Mouse (Mus musculus) monocyte, adult 5-6 weeks (primary cell): ENCODE results near the gene Gm13199. TPM values are rescaled to one million over a fixed set of nuclear protein-coding genes. Genes with fewer than 3 reads are reported as not detected.

Experiments used
- ATAC-seq: fragments of 153-309, 156-312 bp; replicated peaks from 2 replicates; pipeline ENCODE4 v1.8.0; 2017; ENCODE audit warnings: mild to moderate bottlenecking; ENCODE audit not compliant: low TSS enrichment, insufficient number of reproducible peaks, severe bottlenecking, poor library complexity, low FRiP score
- total RNA-seq: library from RNA; stranded (forward); fragments of 200-1000, 200-491, 200-594 nt; gene quantifications from 3 replicates; pipeline ENCODE4 v1.2.3, GENCODE M21; 2017

Gene Gm13199
- total RNA-seq, 1 experiment from 2014 or later = not detected

GRCm38 (mm10) chr2:5825265-5825913, 37.3 kb downstream of the Gm13199 start:
- ATAC-seq = no peak

DNA sequence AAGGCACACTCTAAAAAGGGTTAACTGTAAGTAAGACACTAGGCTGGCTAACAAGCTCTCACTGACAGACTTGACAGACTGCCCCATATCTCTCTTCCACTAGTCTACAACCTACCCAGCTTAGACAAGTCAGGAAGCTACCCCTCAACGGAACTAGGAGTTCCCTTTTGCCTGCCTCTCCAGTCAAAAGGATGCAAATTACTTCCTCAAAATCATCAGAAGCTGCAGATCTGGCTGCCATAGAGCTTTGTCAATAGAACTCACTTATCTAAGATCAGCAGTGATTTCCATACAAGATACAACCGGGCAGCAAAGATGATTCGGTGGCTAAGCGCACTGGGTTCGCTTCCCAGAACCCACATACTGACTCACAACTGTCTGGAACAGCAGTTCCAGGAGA, 38.0 kb downstream of the Gm13199 start:
- peak; percentile 76; the same call in 1 of the 2 replicates for ATAC-seq

DNA sequence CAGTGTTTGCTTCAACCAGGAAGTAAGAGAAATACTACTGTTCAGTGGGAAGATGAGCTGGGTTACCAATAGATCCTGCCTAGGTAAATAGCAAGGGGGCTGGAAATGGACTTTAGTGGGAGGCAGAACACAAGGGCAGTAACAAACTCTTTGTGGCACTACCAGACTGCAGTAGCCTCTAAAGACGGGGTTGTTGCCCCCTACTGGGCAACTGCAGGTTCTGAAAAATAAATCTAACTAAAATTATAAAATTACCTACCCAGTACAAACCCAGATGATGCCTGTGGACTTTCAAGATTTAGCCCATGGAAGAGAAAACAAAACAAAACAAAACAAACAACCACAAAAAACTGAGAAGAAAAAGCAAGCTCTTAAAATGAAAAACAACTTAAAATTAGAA, 38.5 kb downstream of the Gm13199 start:
- ATAC-seq = 0 out of 2 replicates have a peak, but pooled peaks have one; percentile 49

DNA sequence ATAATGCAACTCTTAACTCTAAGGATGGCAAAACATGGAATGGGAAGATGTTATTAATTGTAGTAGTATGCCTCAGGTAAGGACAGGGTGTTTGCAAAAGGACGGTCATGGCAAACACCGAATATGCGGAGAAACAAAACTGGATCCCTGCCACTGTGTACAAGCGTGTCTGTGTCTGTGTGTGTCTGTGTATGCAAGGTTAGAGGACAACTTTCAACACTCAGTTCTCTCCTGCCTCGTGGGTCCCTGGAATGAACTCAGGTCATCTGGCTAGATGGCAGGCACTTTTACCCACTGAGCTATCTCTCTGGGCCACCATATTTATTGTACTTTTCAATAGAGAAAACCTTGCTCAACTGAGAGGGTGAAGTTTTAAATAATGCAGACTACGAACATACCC, 40.3 kb downstream of the Gm13199 start:
- no peak for ATAC-seq

GRCm38 (mm10) chr2:5821264-5821663, 41.5 kb downstream of the Gm13199 start:
- ATAC-seq = no peak

Other genes with a start within 250 kb of the Gm13199 start
- 24.0 to 36.7 TPM (median 29.4 TPM) in 3 replicates for gene Camk1d, start 148.4 kb downstream of the Gm13199 start, total RNA-seq
- gene Nudt5, start 17.9 kb downstream of the Gm13199 start, total RNA-seq = 12.9 to 17.9 TPM (median 14.7 TPM) in 3 replicates
- gene Cdc123, start 17.8 kb downstream of the Gm13199 start, total RNA-seq = 68.7 to 107 TPM (median 85.6 TPM) in 3 replicates
- gene Sec61a2, start 32.5 kb upstream of the Gm13199 start, total RNA-seq = 19.5 to 23.4 TPM (median 20.7 TPM) in 3 replicates
- gene Dhtkd1, start 79.9 kb upstream of the Gm13199 start, total RNA-seq = not detected in 3 replicates
- gene Upf2, start 88.5 kb upstream of the Gm13199 start, total RNA-seq = 22.8 to 45.3 TPM (median 26.3 TPM) in 3 replicates